Mouse (Mus musculus) liver, embryonic 15.5 days (tissue): Measurements from ENCODE around the gene Efhd1. TPM values are rescaled to one million over a fixed set of nuclear protein-coding genes. Genes with fewer than 3 reads are reported as not detected.

Experiments used
- ATAC-seq: fragments of 200-750 bp; cut with Nextera tagmentation; 2 replicates; pipeline ENCODE4 v1.8.0; 2017; ENCODE audit warnings: moderate number of reproducible peaks, mild to moderate bottlenecking, moderate library complexity; ENCODE audit not compliant: insufficient read depth
- H3K27ac ChIP-seq: fragments of 300-500 bp; sonication (generic); replicated peaks from 2 replicates; pipeline ENCODE4 v1.5.1; 2015; ENCODE audit warnings: mild to moderate bottlenecking, inconsistent platforms
- H3K27me3 ChIP-seq: fragments of 300-500 bp; sonication (generic); 2 replicates; pipeline ENCODE4 v1.6.1; 2015; ENCODE audit warnings: mild to moderate bottlenecking, inconsistent platforms
- H3K36me3 ChIP-seq: fragments of 300-500 bp; sonication (generic); replicated peaks from 2 replicates; pipeline ENCODE4 v1.6.1; 2015; ENCODE audit warnings: moderate library complexity, mild to moderate bottlenecking, inconsistent platforms
- H3K4me1 ChIP-seq: fragments of 300-500 bp; sonication (generic); replicated peaks from 2 replicates; pipeline ENCODE4 v1.6.1; 2015; ENCODE audit warnings: inconsistent platforms
- H3K4me2 ChIP-seq: fragments of 300-500 bp; sonication (generic); 2 replicates; pipeline ENCODE4 v1.6.1; 2015; ENCODE audit warnings: moderate library complexity, mild to moderate bottlenecking, inconsistent platforms
- H3K4me3 ChIP-seq: fragments of 300-500 bp; sonication (generic); replicated peaks from 2 replicates; pipeline ENCODE4 v1.5.1; 2015; ENCODE audit warnings: mild to moderate bottlenecking, inconsistent platforms
- H3K9ac ChIP-seq: fragments of 300-500 bp; sonication (generic); 2 replicates; pipeline ENCODE4 v1.6.1; 2015; ENCODE audit warnings: moderate library complexity, mild to moderate bottlenecking, inconsistent platforms
- H3K9me3 ChIP-seq: fragments of 300-500 bp; sonication (generic); replicated peaks from 2 replicates; pipeline ENCODE4 v1.6.1; 2016; ENCODE audit warnings: inconsistent platforms
- WGBS: fragments of 180-500 bp; shearing (Covaris S2); methylation state at CpG from one replicate; pipeline ENCODE4 v1.1.7; 2015; ENCODE audit warnings: mixed read lengths; ENCODE audit not compliant: insufficient replicate concordance; 5-methylcytosine and 5-hydroxymethylcytosine counted together
- polyA plus RNA-seq: library from polyadenylated mRNA; unstranded; fragments of >200 nt; fragmentation: Nextera tagmentation; extraction: Ambion mirVana; gene quantifications from 2 replicates; pipeline ENCODE4 v1.2.1, GENCODE M21; 2015

Gene Efhd1
- polyA plus RNA-seq, 1 experiment from 2014 or later = 0.05 TPM

DNA sequence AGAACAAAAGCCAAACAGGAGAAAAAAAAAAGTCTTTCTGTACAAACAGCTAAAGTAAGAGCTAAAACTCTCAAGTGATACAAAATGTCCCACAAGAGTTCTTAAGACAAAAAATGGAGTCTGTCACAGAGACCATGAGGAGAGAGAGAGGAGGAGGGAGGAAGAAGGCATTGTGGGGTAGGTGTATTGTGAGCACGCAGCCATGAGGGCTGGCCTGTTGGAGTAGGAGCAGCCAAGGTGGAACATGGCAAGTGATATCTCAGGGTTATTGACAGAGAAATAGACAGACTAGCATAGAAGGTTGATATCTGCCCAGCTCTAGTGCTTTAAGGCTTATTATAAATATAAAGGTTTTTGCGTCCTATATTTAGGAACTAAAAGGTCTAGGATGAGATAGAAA is 48.5 kb downstream of the Efhd1 start:
- WGBS = 62% methylated on average over 2 of the region's 2 CpGs
- H3K9ac ChIP-seq = no peak overlapping the region

GRCm38 (mm10) chr1:87313116-87313515 is 49.0 kb downstream of the Efhd1 start:
- no peak overlapping the region for H3K27ac ChIP-seq
- H3K36me3 ChIP-seq = no peaks in the 10 kb centered on the region
- H3K27me3 ChIP-seq = no peaks in the 10 kb centered on the region
- 81% methylated on average over 2 of the region's 2 CpGs for WGBS
- no peak overlapping the region for H3K4me2 ChIP-seq
- no peaks in the 10 kb centered on the region for H3K4me1 ChIP-seq
- H3K9ac ChIP-seq = no peak overlapping the region
- no peak for ATAC-seq
- no peak overlapping the region for H3K4me3 ChIP-seq
- no peaks in the 10 kb centered on the region for H3K9me3 ChIP-seq

More for the DNA sequence above, 48.5 kb downstream of the Efhd1 start:
- H3K27me3 ChIP-seq = no peaks in the 10 kb centered on the region
- ATAC-seq = no peak
- no peaks in the 10 kb centered on the region for H3K36me3 ChIP-seq
- H3K4me1 ChIP-seq = no peaks in the 10 kb centered on the region
- H3K27ac ChIP-seq = no peak overlapping the region
- no peak overlapping the region for H3K4me2 ChIP-seq
- no peaks in the 10 kb centered on the region for H3K9me3 ChIP-seq
- no peak overlapping the region for H3K4me3 ChIP-seq

- H3K4me3 ChIP-seq = no peak overlapping the region
- WGBS = 67% methylated on average over 8 of the region's 8 CpGs
- no peaks in the 10 kb centered on the region for H3K9me3 ChIP-seq
- H3K4me2 ChIP-seq = no peak overlapping the region
- no peak overlapping the region for H3K27ac ChIP-seq
- ATAC-seq = no peak
- H3K9ac ChIP-seq = no peak overlapping the region
- no peaks in the 10 kb centered on the region for H3K4me1 ChIP-seq
- no peaks in the 10 kb centered on the region for H3K27me3 ChIP-seq
- no peaks in the 10 kb centered on the region for H3K36me3 ChIP-seq
These were observed 49.8 kb downstream of the Efhd1 start for GRCm38 (mm10) chr1:87313843-87314570.

DNA sequence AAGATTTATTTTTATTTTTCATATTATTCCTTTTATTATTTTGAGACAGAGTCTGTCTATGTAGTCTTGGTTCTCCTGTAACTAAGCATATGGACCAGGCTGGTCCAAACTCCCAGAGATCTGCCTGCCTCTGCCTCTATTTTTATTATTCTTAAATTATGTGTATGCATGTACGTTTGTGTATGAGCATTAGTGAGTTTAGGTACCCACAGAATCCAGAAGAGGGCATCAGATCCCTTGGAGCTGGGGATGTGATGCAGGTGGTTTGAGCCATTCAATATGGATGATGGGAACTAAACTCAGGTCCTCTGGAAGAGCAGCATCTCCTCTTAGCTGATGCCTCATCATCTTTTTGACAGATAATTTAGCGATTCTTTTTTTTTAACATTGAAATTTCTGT is 51.3 kb downstream of the Efhd1 start:
- no peaks in the 10 kb centered on the region for H3K9me3 ChIP-seq
- no peak for ATAC-seq
- H3K4me2 ChIP-seq = no peak overlapping the region
- H3K27me3 ChIP-seq = no peaks in the 10 kb centered on the region
- H3K9ac ChIP-seq = no peak overlapping the region
- no peaks in the 10 kb centered on the region for H3K4me1 ChIP-seq
- no peak overlapping the region for H3K27ac ChIP-seq
- 68% methylated on average over 2 of the region's 2 CpGs for WGBS
- H3K36me3 ChIP-seq = no peaks in the 10 kb centered on the region
- no peak overlapping the region for H3K4me3 ChIP-seq

DNA sequence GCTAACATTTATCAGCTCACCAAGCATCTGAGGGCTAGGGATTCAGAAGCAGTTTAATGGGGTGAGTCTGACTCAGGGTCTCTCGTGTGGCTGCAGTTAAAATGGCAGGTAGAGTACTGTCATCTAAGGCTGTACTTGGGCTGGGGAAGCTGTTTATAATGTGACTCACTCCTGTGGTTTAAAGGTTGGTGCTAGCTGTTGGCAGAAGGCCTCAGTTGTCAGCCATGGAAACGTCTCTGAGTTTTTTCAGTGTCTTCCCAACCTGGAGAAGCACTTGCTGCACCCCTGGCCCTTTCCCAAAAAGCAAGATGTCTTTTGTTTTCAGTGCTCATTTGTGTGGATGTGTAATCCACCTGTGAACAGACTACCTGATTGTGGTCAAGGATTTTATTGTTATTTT is 51.7 kb downstream of the Efhd1 start:
- H3K9ac ChIP-seq = no peak overlapping the region
- H3K27me3 ChIP-seq = no peaks in the 10 kb centered on the region

GRCm38 (mm10) chr1:87316672-87317071 is 52.5 kb downstream of the Efhd1 start:
- H3K27me3 ChIP-seq = no peaks in the 10 kb centered on the region
- no peak overlapping the region for H3K27ac ChIP-seq
- H3K4me2 ChIP-seq = no peak overlapping the region
- H3K4me3 ChIP-seq = no peak overlapping the region
- H3K9ac ChIP-seq = no peak overlapping the region
- H3K36me3 ChIP-seq = no peaks in the 10 kb centered on the region
- no peak for ATAC-seq
- no peaks in the 10 kb centered on the region for H3K4me1 ChIP-seq
- H3K9me3 ChIP-seq = no peaks in the 10 kb centered on the region
- 42% methylated on average over 3 of the region's 3 CpGs for WGBS

More for the DNA sequence above, 51.7 kb downstream of the Efhd1 start:
- Histone ChIP-seq H3K4me2 (no peak overlapping the region), H3K4me3 (no peak overlapping the region), H3K36me3 (no peaks in the 10 kb centered on the region), H3K4me1 (no peaks in the 10 kb centered on the region), H3K9me3 (no peaks in the 10 kb centered on the region), H3K27ac (no peak overlapping the region)
- 42% methylated on average over 2 of the region's 2 CpGs for WGBS
- ATAC-seq = no peak

- H3K9me3 ChIP-seq = no peaks in the 10 kb centered on the region
- H3K4me2 ChIP-seq = no peak overlapping the region
- peaks cover under 1% of the 10 kb centered on the region; the same call in 1 of the 2 replicates for H3K4me1 ChIP-seq
- no peak overlapping the region for H3K4me3 ChIP-seq
- 4% methylated on average over 1 of the region's 1 CpGs for WGBS
- no peaks in the 10 kb centered on the region for H3K36me3 ChIP-seq
- H3K27ac ChIP-seq = no peak overlapping the region
- no peak for ATAC-seq
- H3K27me3 ChIP-seq = no peaks in the 10 kb centered on the region
- H3K9ac ChIP-seq = no peak overlapping the region
These were observed 56.9 kb downstream of the Efhd1 start for GRCm38 (mm10) chr1:87321071-87321470.

GRCm38 (mm10) chr1:87322778-87323177 is 58.6 kb downstream of the Efhd1 start:
- no peak overlapping the region for H3K4me2 ChIP-seq
- no peaks in the 10 kb centered on the region for H3K36me3 ChIP-seq
- H3K27ac ChIP-seq = no peak overlapping the region
- H3K4me3 ChIP-seq = no peak overlapping the region
- no peaks in the 10 kb centered on the region for H3K27me3 ChIP-seq
- no peak for ATAC-seq
- no peaks in the 10 kb centered on the region for H3K9me3 ChIP-seq
- peaks cover 10% of the 10 kb centered on the region for H3K4me1 ChIP-seq
- 81% methylated on average over 3 of the region's 3 CpGs for WGBS
- H3K9ac ChIP-seq = no peak overlapping the region

- no peak for ATAC-seq
- Histone ChIP-seq H3K36me3 (no peaks in the 10 kb centered on the region; the same call in 1 of the 2 replicates), H3K4me3 (no peak overlapping the region), H3K9ac (no peak overlapping the region), H3K9me3 (no peaks in the 10 kb centered on the region), H3K27me3 (no peaks in the 10 kb centered on the region), H3K27ac (no peak overlapping the region), H3K4me1 (peaks cover 25% of the 10 kb centered on the region), H3K4me2 (no peak overlapping the region)
These were observed 60.5 kb downstream of the Efhd1 start for GRCm38 (mm10) chr1:87324649-87325048.

GRCm38 (mm10) chr1:87326742-87327163 is 62.6 kb downstream of the Efhd1 start, which contains the start of gene Gigyf2:
Gene Gigyf2 (plus strand): TSS chr1:87326998.
- Histone ChIP-seq H3K4me2 (peak within 1 kb of the TSS; percentile 81), H3K9ac (peak within 1 kb of the TSS; percentile 97), H3K36me3 (peaks cover 5% of the 10 kb centered on the region; the same call in 1 of the 2 replicates), H3K27me3 (no peaks in the 10 kb centered on the region), H3K9me3 (no peaks in the 10 kb centered on the region), H3K4me1 (peaks cover 36% of the 10 kb centered on the region), H3K27ac (peak within 1 kb of the TSS; percentile 90), H3K4me3 (peak within 1 kb of the TSS; percentile 92)
- WGBS = 0% methylated on average over 36 of the region's 36 CpGs
- ATAC-seq = peak; percentile 92

DNA sequence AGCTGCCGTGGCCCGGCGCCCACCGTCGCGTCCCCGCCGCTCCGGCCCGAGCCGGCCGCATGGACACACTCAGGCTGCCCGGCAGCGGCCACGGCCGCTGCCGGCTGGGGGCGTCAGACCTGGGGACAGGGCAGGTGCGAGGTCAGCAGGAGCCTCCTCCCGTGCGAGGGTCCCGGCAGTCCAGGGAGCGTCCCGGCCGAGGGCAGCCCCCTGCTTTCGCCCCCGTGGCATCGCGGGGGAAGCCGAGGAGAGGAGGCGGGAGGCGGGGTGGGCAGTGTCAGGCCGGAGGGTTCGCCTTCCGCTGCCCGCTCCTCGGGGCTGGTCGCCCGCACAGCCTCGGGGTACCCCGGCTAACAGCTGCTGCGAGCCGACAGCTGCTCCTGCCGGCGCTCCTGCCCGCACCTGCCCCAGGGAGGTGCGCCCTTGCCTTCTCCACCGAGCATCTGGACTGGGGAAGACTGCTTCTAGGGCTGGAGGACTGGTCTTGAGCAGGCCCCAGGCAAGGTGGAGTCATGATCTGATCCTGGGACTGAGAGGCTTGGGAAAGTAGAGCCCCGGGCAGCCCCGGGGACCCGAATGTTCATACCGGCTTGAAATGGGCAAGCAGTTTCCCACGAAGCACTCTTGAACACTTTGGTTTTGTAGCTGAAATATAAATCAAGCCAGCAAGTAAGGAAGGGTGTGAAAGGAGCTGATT is 63.1 kb downstream of the Efhd1 start:
- peak overlapping the region; percentile 81 for H3K4me2 ChIP-seq
- H3K4me1 ChIP-seq = peaks cover 37% of the 10 kb centered on the region
- H3K27ac ChIP-seq = peak overlapping the region; percentile 90
- H3K36me3 ChIP-seq = peaks cover 7% of the 10 kb centered on the region; the same call in 1 of the 2 replicates
- H3K27me3 ChIP-seq = no peaks in the 10 kb centered on the region
- H3K4me3 ChIP-seq = peak overlapping the region; percentile 92
- no peaks in the 10 kb centered on the region for H3K9me3 ChIP-seq
- H3K9ac ChIP-seq = peak overlapping the region; percentile 97
- under 1% methylated on average over 43 of the region's 53 CpGs for WGBS
- peak; percentile 80 for ATAC-seq
